Mouse (Mus musculus): ENCODE results near the gene Pde12. TPM values are rescaled to one million over a fixed set of nuclear protein-coding genes. Genes with fewer than 3 reads are reported as not detected.
A peak's percentile ranks its signal among the peaks of the same experiment; 100 is the strongest.
"Not testable (repeated sequence)": the region's sequence is repeated elsewhere in the genome, so short reads cannot be mapped to it uniquely, and the experiment has no call there.

The Pde12 gene
- 9.9 and 11.1 TPM in 2 replicates for polyA plus RNA-seq (2015; fragmentation: Nextera tagmentation; extraction: Ambion mirVana)

DNA sequence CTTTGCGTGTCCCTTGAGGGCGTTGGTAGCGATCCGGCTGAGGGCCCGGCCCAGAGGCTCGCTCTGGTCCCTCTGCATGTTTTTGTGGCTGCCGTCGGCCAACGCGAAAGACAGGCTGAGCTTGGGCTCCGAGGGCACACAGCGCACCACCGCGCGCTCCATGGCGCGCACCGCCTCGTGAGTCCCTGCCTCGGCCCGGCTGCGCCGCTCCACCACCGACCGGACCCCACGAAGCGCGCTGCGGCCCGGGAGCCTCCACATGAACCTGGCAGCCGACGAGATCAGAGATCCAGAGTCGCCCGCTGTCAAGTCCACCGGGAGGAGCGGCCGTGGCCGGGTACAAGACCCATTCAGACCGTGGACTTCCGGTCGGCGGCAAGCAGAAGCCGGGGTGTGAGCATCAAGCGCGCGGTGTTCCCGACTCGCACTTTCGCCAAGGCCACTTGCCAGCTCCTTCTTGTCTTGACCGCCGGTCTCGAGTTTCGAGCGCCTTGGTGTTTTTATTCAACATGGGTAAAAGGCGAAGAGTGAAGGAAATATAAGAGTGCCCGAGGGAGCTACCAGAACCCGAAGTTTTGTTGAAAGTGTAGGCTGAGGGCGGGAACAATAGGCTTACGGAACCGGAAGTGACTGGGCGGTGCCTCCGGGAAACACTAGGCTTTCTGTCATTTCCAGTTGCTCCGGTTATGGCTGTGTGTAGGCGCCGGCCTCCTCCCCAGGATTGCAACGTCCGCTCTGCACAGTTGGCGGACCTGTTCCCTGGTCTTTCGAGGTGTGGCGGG, at the start of gene Pde12:
TSS of gene Pde12 (minus strand) at position 592 of the 782 bp plus-strand sequence.
- peak within 1 kb of the TSS; percentile 94 for H3K27ac ChIP-seq (ENCODE audit: low read depth, low read length)
- peak; percentile 98 for ATAC-seq
- peaks cover 20% of the 10 kb centered on the region for H3K4me1 ChIP-seq (ENCODE audit: control insufficient read depth, insufficient read depth, low read depth, low read length)
- peak within 1 kb of the TSS; percentile 99 for H3K4me2 ChIP-seq (ENCODE audit: low read length)
- H3K4me3 ChIP-seq (ENCODE audit: low read length) = peak within 1 kb of the TSS; percentile 73
- no peaks in the 10 kb centered on the region for H3K27me3 ChIP-seq (replicated peaks; ENCODE audit: control insufficient read depth, insufficient read depth, low read length)
- peaks cover 8% of the 10 kb centered on the region for H3K36me3 ChIP-seq (ENCODE audit: control insufficient read depth, insufficient read depth, low read length)
- H3K9me3 ChIP-seq (ENCODE audit: control insufficient read depth, low read length) = no peaks in the 10 kb centered on the region
- H3K9ac ChIP-seq (ENCODE audit: low read depth, low read length) = peak within 1 kb of the TSS; percentile 78
- WGBS = under 1% methylated on average over 70 of the region's 70 CpGs

DNA sequence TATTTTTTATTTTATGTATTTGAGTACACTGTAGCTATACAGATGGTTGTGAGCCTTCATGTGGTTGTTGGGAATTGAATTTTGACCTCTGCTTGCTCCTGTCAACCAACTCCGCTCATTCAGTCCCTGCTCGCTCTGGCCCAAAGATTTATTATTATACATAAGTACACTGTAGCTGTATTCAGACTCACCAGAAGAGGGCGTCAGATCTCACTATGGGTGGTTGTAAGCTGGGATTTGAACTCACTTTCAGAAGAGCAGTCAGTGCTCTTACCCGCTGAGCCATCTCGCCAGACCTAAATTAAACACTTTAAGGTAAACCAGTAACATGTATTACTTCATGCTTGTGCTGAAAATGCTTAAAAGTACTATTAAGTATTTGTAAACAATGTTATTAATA, 35.6 kb upstream of the Pde12 start:
- 88% methylated on average over 5 of the region's 5 CpGs for WGBS
- not testable (repeated sequence) for H3K9me3 ChIP-seq (ENCODE audit: control insufficient read depth, low read length); H3K4me2 ChIP-seq (ENCODE audit: low read length); H3K27me3 ChIP-seq (replicated peaks; ENCODE audit: control insufficient read depth, insufficient read depth, low read length); H3K36me3 ChIP-seq (ENCODE audit: control insufficient read depth, insufficient read depth, low read length); H3K9ac ChIP-seq (ENCODE audit: low read depth, low read length); H3K4me1 ChIP-seq (ENCODE audit: control insufficient read depth, insufficient read depth, low read depth, low read length); ATAC-seq; H3K27ac ChIP-seq (ENCODE audit: low read depth, low read length); H3K4me3 ChIP-seq (ENCODE audit: low read length)

GRCm38 (mm10) chr14:26697912-26698311, 28.2 kb upstream of the Pde12 start:
- ATAC-seq = no peak
- Histone ChIP-seq H3K4me1 (ENCODE audit: control insufficient read depth, insufficient read depth, low read depth, low read length) (no peaks in the 10 kb centered on the region), H3K4me3 (ENCODE audit: low read length) (no peak overlapping the region), H3K27ac (ENCODE audit: low read depth, low read length) (no peak overlapping the region), H3K9me3 (ENCODE audit: control insufficient read depth, low read length) (no peaks in the 10 kb centered on the region), H3K36me3 (ENCODE audit: control insufficient read depth, insufficient read depth, low read length) (no peaks in the 10 kb centered on the region), H3K4me2 (ENCODE audit: low read length) (no peak overlapping the region), H3K27me3 (replicated peaks; ENCODE audit: control insufficient read depth, insufficient read depth, low read length) (no peaks in the 10 kb centered on the region), H3K9ac (ENCODE audit: low read depth, low read length) (no peak overlapping the region)

DNA sequence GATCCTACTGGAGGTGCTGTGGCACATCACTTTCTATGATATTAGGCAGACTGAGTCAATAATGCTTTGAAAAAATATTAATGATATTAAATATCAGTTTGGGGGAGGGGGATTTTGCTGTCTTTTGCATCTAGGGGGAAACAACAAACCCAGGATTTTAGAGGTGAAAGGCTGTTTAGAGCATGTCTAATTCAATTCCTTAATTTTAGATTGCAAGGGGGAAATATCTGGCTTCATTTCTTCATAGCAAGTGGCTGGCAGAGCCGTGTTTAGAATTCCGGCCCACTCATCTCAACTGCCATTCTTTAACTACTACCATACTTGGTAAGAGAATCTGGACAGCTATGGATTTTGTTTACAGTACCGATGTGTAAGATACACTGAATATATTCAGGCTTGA, 23.3 kb upstream of the Pde12 start, which contains the start of gene Dnah12:
TSS of gene Dnah12 (plus strand) at position 301 of the 400 bp plus-strand sequence.
- Histone ChIP-seq H3K4me2 (ENCODE audit: low read length) (no peak within 1 kb of the TSS), H3K9ac (ENCODE audit: low read depth, low read length) (no peak within 1 kb of the TSS), H3K4me1 (ENCODE audit: control insufficient read depth, insufficient read depth, low read depth, low read length) (no peaks in the 10 kb centered on the region), H3K9me3 (ENCODE audit: control insufficient read depth, low read length) (no peaks in the 10 kb centered on the region), H3K27ac (ENCODE audit: low read depth, low read length) (no peak within 1 kb of the TSS), H3K27me3 (replicated peaks; ENCODE audit: control insufficient read depth, insufficient read depth, low read length) (no peaks in the 10 kb centered on the region), H3K36me3 (ENCODE audit: control insufficient read depth, insufficient read depth, low read length) (no peaks in the 10 kb centered on the region), H3K4me3 (ENCODE audit: low read length) (no peak within 1 kb of the TSS)
- ATAC-seq = no peak
- 90% methylated on average over 3 of the region's 3 CpGs for WGBS

GRCm38 (mm10) chr14:26691363-26691762, 21.7 kb upstream of the Pde12 start:
- Histone ChIP-seq H3K9me3 (ENCODE audit: control insufficient read depth, low read length) (no peaks in the 10 kb centered on the region), H3K4me1 (ENCODE audit: control insufficient read depth, insufficient read depth, low read depth, low read length) (no peaks in the 10 kb centered on the region), H3K27ac (ENCODE audit: low read depth, low read length) (no peak overlapping the region), H3K36me3 (ENCODE audit: control insufficient read depth, insufficient read depth, low read length) (no peaks in the 10 kb centered on the region), H3K4me3 (ENCODE audit: low read length) (no peak overlapping the region), H3K4me2 (ENCODE audit: low read length) (no peak overlapping the region), H3K9ac (ENCODE audit: low read depth, low read length) (no peak overlapping the region), H3K27me3 (replicated peaks; ENCODE audit: control insufficient read depth, insufficient read depth, low read length) (no peaks in the 10 kb centered on the region)
- ATAC-seq = no peak
- 56% methylated on average over 2 of the region's 2 CpGs for WGBS

GRCm38 (mm10) chr14:26690727-26691126, 21.0 kb upstream of the Pde12 start:
- WGBS = 67% methylated on average over 2 of the region's 2 CpGs
- H3K9ac ChIP-seq (ENCODE audit: low read depth, low read length) = no peak overlapping the region
- H3K36me3 ChIP-seq (ENCODE audit: control insufficient read depth, insufficient read depth, low read length) = no peaks in the 10 kb centered on the region
- H3K4me1 ChIP-seq (ENCODE audit: control insufficient read depth, insufficient read depth, low read depth, low read length) = no peaks in the 10 kb centered on the region
- no peak overlapping the region for H3K4me2 ChIP-seq (ENCODE audit: low read length)
- H3K27ac ChIP-seq (ENCODE audit: low read depth, low read length) = no peak overlapping the region
- no peak for ATAC-seq
- no peaks in the 10 kb centered on the region for H3K27me3 ChIP-seq (replicated peaks; ENCODE audit: control insufficient read depth, insufficient read depth, low read length)
- no peaks in the 10 kb centered on the region for H3K9me3 ChIP-seq (ENCODE audit: control insufficient read depth, low read length)
- no peak overlapping the region for H3K4me3 ChIP-seq (ENCODE audit: low read length)

DNA sequence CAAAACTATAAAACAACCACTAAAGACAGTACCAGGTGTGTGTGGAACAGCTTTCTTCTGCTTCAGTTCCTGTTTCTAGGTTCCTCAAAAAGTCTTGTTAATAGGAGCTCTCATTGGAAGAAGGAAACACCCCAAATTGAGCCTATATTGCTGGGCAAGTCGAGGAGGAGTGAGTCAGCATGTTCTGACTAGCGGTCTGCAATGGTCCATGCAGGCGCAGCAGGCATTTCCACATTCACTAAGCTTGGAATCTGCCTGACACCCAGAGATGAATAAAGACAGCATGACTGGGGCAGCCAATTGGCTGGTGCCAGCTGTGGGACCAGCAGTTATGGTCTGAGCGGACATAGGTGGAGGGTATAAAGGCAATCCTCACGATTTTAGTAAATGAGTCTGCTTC, 6.1 kb upstream of the Pde12 start:
- Histone ChIP-seq H3K27me3 (replicated peaks; ENCODE audit: control insufficient read depth, insufficient read depth, low read length) (no peaks in the 10 kb centered on the region), H3K4me3 (ENCODE audit: low read length) (no peak overlapping the region), H3K4me1 (ENCODE audit: control insufficient read depth, insufficient read depth, low read depth, low read length) (no peaks in the 10 kb centered on the region), H3K36me3 (ENCODE audit: control insufficient read depth, insufficient read depth, low read length) (no peaks in the 10 kb centered on the region), H3K4me2 (ENCODE audit: low read length) (no peak overlapping the region), H3K9me3 (ENCODE audit: control insufficient read depth, low read length) (no peaks in the 10 kb centered on the region), H3K9ac (ENCODE audit: low read depth, low read length) (no peak overlapping the region), H3K27ac (ENCODE audit: low read depth, low read length) (no peak overlapping the region)
- ATAC-seq = no peak
- 77% methylated on average over 5 of the region's 5 CpGs for WGBS

DNA sequence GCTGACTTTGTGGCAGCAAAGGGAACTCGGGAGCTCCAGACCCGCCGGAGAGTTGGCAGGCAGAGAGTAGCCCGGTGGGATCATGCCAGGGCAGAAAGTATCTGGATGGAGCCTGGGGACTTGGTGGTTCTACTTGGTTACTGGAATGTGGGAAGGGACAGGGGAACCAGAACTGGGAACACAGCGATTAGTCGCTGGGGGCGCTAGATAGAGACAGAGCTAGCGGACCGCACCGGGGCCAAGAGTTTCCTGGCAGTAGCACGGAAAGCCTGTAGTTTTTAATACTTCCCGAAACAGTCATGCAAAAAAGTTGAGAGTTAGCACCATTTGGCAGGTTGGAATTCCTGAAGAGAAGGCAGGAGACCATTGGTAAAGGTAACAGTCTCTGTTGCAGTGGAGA, 5.7 kb upstream of the Pde12 start:
- Histone ChIP-seq H3K4me1 (ENCODE audit: control insufficient read depth, insufficient read depth, low read depth, low read length) (peaks cover 3% of the 10 kb centered on the region), H3K27me3 (replicated peaks; ENCODE audit: control insufficient read depth, insufficient read depth, low read length) (no peaks in the 10 kb centered on the region), H3K9ac (ENCODE audit: low read depth, low read length) (no peak overlapping the region), H3K9me3 (ENCODE audit: control insufficient read depth, low read length) (no peaks in the 10 kb centered on the region), H3K36me3 (ENCODE audit: control insufficient read depth, insufficient read depth, low read length) (no peaks in the 10 kb centered on the region), H3K27ac (ENCODE audit: low read depth, low read length) (no peak overlapping the region), H3K4me3 (ENCODE audit: low read length) (no peak overlapping the region), H3K4me2 (ENCODE audit: low read length) (no peak overlapping the region)
- 23% methylated on average over 12 of the region's 12 CpGs for WGBS
- ATAC-seq = no peak

DNA sequence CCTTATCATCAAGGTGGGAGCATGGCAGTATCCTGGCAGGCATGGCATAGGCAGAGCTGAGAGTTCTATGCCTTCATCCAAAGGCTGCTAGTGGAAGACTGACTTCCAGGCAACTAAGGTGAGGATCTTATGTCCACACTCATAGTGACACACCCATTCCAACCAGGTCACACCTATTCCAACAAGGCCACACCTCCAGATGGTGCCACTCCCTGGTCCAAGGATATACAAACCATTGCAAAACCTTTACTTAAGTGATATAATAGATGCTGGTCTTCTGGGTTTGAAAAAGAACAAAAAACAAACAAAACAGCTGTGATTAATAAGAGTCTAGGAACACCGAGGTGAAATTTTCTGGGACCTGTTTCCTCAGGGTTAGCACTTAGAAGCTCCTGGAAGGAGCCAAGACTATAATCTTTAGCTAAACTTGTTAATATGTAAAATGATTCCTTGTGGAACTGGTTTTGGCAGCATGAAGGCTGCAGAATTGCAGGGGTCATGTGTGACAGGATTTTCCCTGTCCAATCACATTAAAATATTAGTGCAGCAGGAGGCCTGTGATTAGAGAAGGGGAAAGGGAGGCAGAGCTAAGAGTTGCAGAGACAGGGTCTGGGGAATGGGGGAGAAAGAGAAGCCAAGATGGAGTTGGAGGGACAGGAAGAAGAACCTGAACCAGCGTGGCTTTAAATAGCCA, 4.9 kb upstream of the Pde12 start:
- H3K9ac ChIP-seq (ENCODE audit: low read depth, low read length); H3K9me3 ChIP-seq (ENCODE audit: control insufficient read depth, low read length); H3K36me3 ChIP-seq (ENCODE audit: control insufficient read depth, insufficient read depth, low read length); H3K27me3 ChIP-seq (replicated peaks; ENCODE audit: control insufficient read depth, insufficient read depth, low read length); ATAC-seq; H3K4me3 ChIP-seq (ENCODE audit: low read length); H3K4me1 ChIP-seq (ENCODE audit: control insufficient read depth, insufficient read depth, low read depth, low read length); H3K27ac ChIP-seq (ENCODE audit: low read depth, low read length); H3K4me2 ChIP-seq (ENCODE audit: low read length): not testable (repeated sequence)
- WGBS = 87% methylated on average over 2 of the region's 2 CpGs

All from hindbrain, embryonic 16.5 days (tissue).